Mouse (Mus musculus) naive thymus-derived CD4-positive, alpha-beta T cell, adult 2 months (primary cell): ENCODE measurements around the gene Aspn.
"Not testable (repeated sequence)": the region's sequence is repeated elsewhere in the genome, so short reads cannot be mapped to it uniquely, and the experiment has no call there.

ENCODE experiments used
- DNase-seq: peaks from one replicate; pipeline ENCODE4 v3.0.0-alpha.2; 2011; ENCODE audit warnings: low read depth

Aspn gene

GRCm38 (mm10) chr13:49584307-49585005 is 40.2 kb downstream of the Aspn start:
- no peak for DNase-seq

GRCm38 (mm10) chr13:49586062-49586461 is 41.8 kb downstream of the Aspn start:
- no peak for DNase-seq

GRCm38 (mm10) chr13:49602541-49602940 is 58.3 kb downstream of the Aspn start:
- DNase-seq, result not testable (repeated sequence)

- no peak for DNase-seq
These were observed 59.4 kb downstream of the Aspn start for GRCm38 (mm10) chr13:49603603-49604002.

- no peak for DNase-seq
These were observed 63.5 kb downstream of the Aspn start, which contains the start of gene Ogn for GRCm38 (mm10) chr13:49607714-49608113. Gene Ogn (plus strand): TSS chr13:49608046.

- DNase-seq, result no peak
These were observed 64.5 kb downstream of the Aspn start for GRCm38 (mm10) chr13:49608589-49609322.

- DNase-seq, result no peak
These were observed 72.8 kb downstream of the Aspn start for GRCm38 (mm10) chr13:49617021-49617420.
